Mouse (Mus musculus) myocyte (in vitro differentiated cells): ENCODE results near the gene Bco2. TPM values are rescaled to one million over a fixed set of nuclear protein-coding genes. Genes with fewer than 3 reads are reported as not detected.
A peak's percentile ranks its signal among the peaks of the same experiment; 100 is the strongest.

Source experiments
- H3K27me3 ChIP-seq: one replicate; pipeline ENCODE4 v1.6.1; 2011; ENCODE audit not compliant: control insufficient read depth, insufficient read depth, insufficient read length
- H3K36me3 ChIP-seq: one replicate; pipeline ENCODE4 v1.6.1; 2011; ENCODE audit not compliant: control insufficient read depth, insufficient read depth
- H3K4me2 ChIP-seq: one replicate; pipeline ENCODE4 v1.6.1; 2011; ENCODE audit warnings: low read depth, control low read depth
- H3K4me3 ChIP-seq: one replicate; pipeline ENCODE4 v1.5.1; 2011; ENCODE audit warnings: mild to moderate bottlenecking, control low read depth, moderate library complexity
- H3K79me2 ChIP-seq: one replicate; pipeline ENCODE4 v1.6.1; 2011; ENCODE audit not compliant: control insufficient read depth, insufficient read depth
- H3ac ChIP-seq: one replicate; pipeline ENCODE4 v1.6.1; 2011; ENCODE audit not compliant: control insufficient read depth, insufficient read length
- CEBPB ChIP-seq: IDR thresholded peaks from 2 replicates; pipeline ENCODE4 v1.6.1; 2011; ENCODE audit warnings: mild to moderate bottlenecking, moderate library complexity; ENCODE audit not compliant: poor library complexity, insufficient read depth, severe bottlenecking
- E2F4 ChIP-seq: IDR thresholded peaks from one replicate; pipeline ENCODE4 v1.6.1; 2011; ENCODE audit warnings: mild to moderate bottlenecking, control low read depth, moderate library complexity; ENCODE audit not compliant: insufficient read depth
- MAX ChIP-seq: IDR thresholded peaks from one replicate; pipeline ENCODE4 v1.6.1; 2011; ENCODE audit warnings: low read depth, mild to moderate bottlenecking, control low read depth
- MYOD1 ChIP-seq, 3 experiments: IDR thresholded peaks; one replicate each; pipeline ENCODE4 v1.6.1; 2011; ENCODE audit warnings: control low read depth in 2 of 3, low read depth in 2 of 3, mild to moderate bottlenecking in 2 of 3, moderate library complexity in 1 of 3; ENCODE audit not compliant: insufficient read length in 2 of 3, control insufficient read depth in 1 of 3
- MYOG ChIP-seq, 3 experiments: IDR thresholded peaks; one replicate each; pipeline ENCODE4 v1.6.1; 2011; ENCODE audit warnings: control low read depth in 2 of 3, low read depth in 2 of 3, mild to moderate bottlenecking in 2 of 3; ENCODE audit not compliant: insufficient read length in 2 of 3, control insufficient read depth in 1 of 3, insufficient read depth in 1 of 3
- POLR2A ChIP-seq: IDR thresholded peaks from one replicate; pipeline ENCODE4 v1.6.1; 2011; ENCODE audit warnings: low read depth, mild to moderate bottlenecking, control low read depth, moderate library complexity; ENCODE audit not compliant: insufficient read length
- POLR2AphosphoS2 ChIP-seq: IDR thresholded peaks from one replicate; pipeline ENCODE4 v1.6.1; 2011; ENCODE audit warnings: low read depth, control low read depth; ENCODE audit not compliant: insufficient read length
- REST ChIP-seq: IDR thresholded peaks from one replicate; pipeline ENCODE4 v1.6.1; 2011; ENCODE audit warnings: mild to moderate bottlenecking, control low read depth, moderate library complexity; ENCODE audit not compliant: insufficient read depth, insufficient read length
- SRF ChIP-seq: IDR thresholded peaks from one replicate; pipeline ENCODE4 v1.6.1; 2011; ENCODE audit warnings: low read depth; ENCODE audit not compliant: control insufficient read depth, insufficient read length
- TCF12 ChIP-seq: IDR thresholded peaks from one replicate; pipeline ENCODE4 v1.6.1; 2011; ENCODE audit warnings: mild to moderate bottlenecking, control low read depth; ENCODE audit not compliant: poor library complexity, insufficient read depth, severe bottlenecking
- TCF3 ChIP-seq: IDR thresholded peaks from one replicate; pipeline ENCODE4 v1.6.1; 2011; ENCODE audit warnings: low read depth, control low read depth; ENCODE audit not compliant: insufficient read length
- USF1 ChIP-seq: IDR thresholded peaks from one replicate; pipeline ENCODE4 v1.6.1; 2011; ENCODE audit warnings: low read depth, mild to moderate bottlenecking, control low read depth, moderate library complexity
- polyA plus RNA-seq: library from polyadenylated mRNA; unstranded; fragments of >200 nt; fragmentation: generic; extraction: Trizol; gene quantifications from one replicate; pipeline ENCODE4 v1.2.1, GENCODE M21; 2012; ENCODE audit warnings: missing spikeins

Gene Bco2
- polyA plus RNA-seq, 1 experiment, result 0.02 TPM

- Histone ChIP-seq H3K27me3 (no peaks in the 10 kb centered on the region), H3K79me2 (no peaks in the 10 kb centered on the region), H3ac (no peak overlapping the region), H3K36me3 (peaks cover 27% of the 10 kb centered on the region), H3K4me3 (no peak overlapping the region), H3K4me2 (no peak overlapping the region)
- TF ChIP-seq TCF3, result no peak
- TF ChIP-seq MYOG (IDR thresholded peaks at IDR 0.05; ENCODE audit: control insufficient read depth in 1 of 3, insufficient read depth in 1 of 3, insufficient read length in 2 of 3, low read depth in 2 of 3), result no peak
- no peak for TF ChIP-seq MAX
- TF ChIP-seq POLR2A, result no peak
Measured at GRCm38 (mm10) chr9:50593544-50593943, 38.6 kb upstream of the Bco2 start.

DNA sequence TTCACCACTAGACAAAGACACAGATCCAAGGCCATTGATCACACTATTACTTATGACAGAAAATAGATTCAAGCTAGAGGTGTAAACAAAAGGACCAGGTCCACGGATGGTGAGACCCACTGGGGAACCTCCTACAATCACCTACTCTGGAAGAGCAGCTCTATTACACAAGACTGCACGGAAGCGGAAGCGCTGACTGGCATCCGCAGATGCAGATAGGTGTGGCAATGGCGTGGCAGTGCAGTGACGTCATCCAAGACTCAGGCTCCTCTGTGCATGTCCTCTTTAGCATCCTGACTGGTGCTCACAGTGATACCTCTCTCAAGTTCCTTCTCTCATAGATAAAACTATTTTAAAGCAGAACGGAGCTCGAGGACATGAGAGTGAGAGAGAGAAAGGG lies 38.0 kb upstream of the Bco2 start:
- Histone ChIP-seq H3ac (no peak overlapping the region), H3K4me3 (no peak overlapping the region), H3K27me3 (no peaks in the 10 kb centered on the region), H3K36me3 (peaks cover 22% of the 10 kb centered on the region), H3K79me2 (no peaks in the 10 kb centered on the region), H3K4me2 (no peak overlapping the region)
- no peak for TF ChIP-seq E2F4
- TF ChIP-seq POLR2A, result no peak
- no peak for TF ChIP-seq MAX
- TF ChIP-seq MYOG (IDR thresholded peaks at IDR 0.05; ENCODE audit: control insufficient read depth in 1 of 3, insufficient read depth in 1 of 3, insufficient read length in 2 of 3, low read depth in 2 of 3), result no peak
- no peak for TF ChIP-seq TCF12
- TF ChIP-seq REST, result no peak
- no peak for TF ChIP-seq USF1

DNA sequence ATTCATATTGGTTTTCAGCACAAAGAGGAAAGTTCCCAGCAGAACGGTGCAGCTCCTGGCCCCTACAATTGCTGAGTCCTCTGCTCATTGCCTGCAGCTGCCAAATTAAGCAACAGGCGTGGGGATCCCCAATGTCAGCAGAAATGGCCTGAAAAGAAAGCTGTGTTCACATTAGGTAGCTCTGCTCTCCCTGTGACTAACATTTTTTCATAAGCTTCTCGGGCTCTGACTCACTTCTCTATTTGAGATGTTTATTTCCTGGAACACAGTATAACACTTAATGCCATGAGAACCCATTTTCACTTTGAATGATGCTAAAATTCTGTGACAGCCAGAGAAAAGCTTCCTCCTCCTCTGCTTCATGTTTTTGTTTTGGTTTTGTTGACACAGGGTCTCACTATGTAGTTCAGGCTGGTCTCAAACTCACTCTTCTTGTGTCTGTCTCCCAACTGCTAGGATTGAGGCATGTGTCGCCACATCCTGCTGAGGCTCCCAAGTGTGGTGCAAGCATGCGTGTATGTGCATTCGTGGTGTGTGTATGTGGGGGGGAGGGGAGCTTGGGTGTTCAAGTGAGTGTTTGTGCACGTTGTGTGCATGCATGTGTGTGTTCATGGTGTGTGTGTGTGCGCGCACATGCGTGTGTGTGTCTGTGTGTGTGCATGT lies 36.0 kb upstream of the Bco2 start:
- Histone ChIP-seq H3K36me3 (peaks cover 5% of the 10 kb centered on the region), H3K4me3 (no peak overlapping the region), H3K4me2 (peak overlapping the region; percentile 38), H3ac (no peak overlapping the region), H3K27me3 (no peaks in the 10 kb centered on the region), H3K79me2 (no peaks in the 10 kb centered on the region)
- 0 out of 2 replicates have a peak, but pooled peaks have one; percentile 18 for TF ChIP-seq CEBPB
- TF ChIP-seq USF1, result no peak
- TF ChIP-seq TCF3, result no peak
- no peak for TF ChIP-seq TCF12

DNA sequence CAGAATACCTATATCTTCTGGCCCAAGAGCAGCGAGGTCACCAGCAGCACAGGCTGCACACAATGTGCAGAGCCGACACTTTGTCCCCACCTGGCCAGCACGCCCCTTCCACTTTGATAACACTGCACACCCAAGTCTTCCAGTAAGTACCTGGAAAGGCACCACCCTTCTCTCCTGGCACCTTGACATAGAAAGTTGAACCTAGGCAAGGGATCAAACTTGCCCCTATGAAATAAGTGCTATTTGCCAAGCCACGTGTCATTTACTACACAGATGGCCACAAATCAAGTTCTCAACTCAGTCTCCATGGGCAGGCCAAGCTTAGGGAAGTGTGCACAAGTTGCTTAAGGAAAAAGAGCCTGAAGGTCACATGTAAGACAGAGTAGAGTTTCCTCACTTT lies 32.0 kb upstream of the Bco2 start:
- H3K4me3 ChIP-seq, result no peak overlapping the region
- H3ac ChIP-seq, result no peak overlapping the region
- H3K27me3 ChIP-seq, result no peaks in the 10 kb centered on the region
- H3K36me3 ChIP-seq, result no peaks in the 10 kb centered on the region
- TF ChIP-seq MYOG (IDR thresholded peaks at IDR 0.05; ENCODE audit: control insufficient read depth in 1 of 3, insufficient read depth in 1 of 3, insufficient read length in 2 of 3, low read depth in 2 of 3), result no peak
- TF ChIP-seq CEBPB, result no peak
- TF ChIP-seq TCF3, result no peak
- no peak for TF ChIP-seq SRF
- no peak for TF ChIP-seq TCF12
- TF ChIP-seq E2F4, result no peak
- no peak for TF ChIP-seq MAX
- no peak for TF ChIP-seq POLR2A
- no peak for TF ChIP-seq MYOD1 (IDR thresholded peaks at IDR 0.05; ENCODE audit: control insufficient read depth in 1 of 3, insufficient read length in 2 of 3, low read depth in 2 of 3)
- TF ChIP-seq POLR2AphosphoS2, result no peak
- TF ChIP-seq REST, result no peak
- TF ChIP-seq USF1, result no peak
- H3K79me2 ChIP-seq, result no peaks in the 10 kb centered on the region
- H3K4me2 ChIP-seq, result no peak overlapping the region

DNA sequence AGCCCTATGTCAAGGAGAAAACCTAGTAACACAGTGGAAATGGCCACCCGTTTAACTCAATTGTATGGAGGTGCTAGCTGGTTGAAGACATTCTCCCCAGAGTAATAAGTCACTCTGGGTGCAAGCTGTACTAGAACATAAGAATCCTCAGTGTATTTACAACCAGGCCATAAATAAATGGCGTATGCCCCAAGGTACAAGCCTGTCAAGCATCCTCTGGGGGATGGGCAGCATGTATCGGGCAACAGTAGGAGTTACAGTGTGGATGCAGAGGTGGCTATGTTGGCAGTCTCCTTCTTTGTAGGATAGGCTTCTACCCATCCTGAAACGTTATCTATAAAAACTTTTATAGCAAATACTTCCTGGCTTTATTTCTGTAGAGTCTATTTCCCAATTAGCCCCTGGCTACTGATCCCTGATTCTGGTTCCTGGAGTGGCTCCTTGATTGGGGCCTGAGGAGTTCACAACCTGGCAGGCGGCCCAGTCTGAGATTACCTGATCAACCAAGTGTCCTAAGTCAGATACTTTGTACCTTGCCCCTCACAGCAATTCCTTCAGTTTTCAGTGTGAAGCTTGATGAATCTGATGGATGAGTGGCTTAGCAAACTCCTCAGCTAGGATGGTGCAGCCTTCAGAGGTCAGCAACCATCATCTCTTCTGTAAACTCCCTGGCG lies 30.3 kb upstream of the Bco2 start:
- no peaks in the 10 kb centered on the region for H3K36me3 ChIP-seq
- no peak overlapping the region for H3K4me2 ChIP-seq
- H3K27me3 ChIP-seq, result no peaks in the 10 kb centered on the region
- H3K79me2 ChIP-seq, result no peaks in the 10 kb centered on the region
- H3K4me3 ChIP-seq, result no peak overlapping the region
- no peak for TF ChIP-seq MYOG (IDR thresholded peaks at IDR 0.05; ENCODE audit: control insufficient read depth in 1 of 3, insufficient read depth in 1 of 3, insufficient read length in 2 of 3, low read depth in 2 of 3)
- TF ChIP-seq E2F4, result no peak
- no peak for TF ChIP-seq POLR2A
- TF ChIP-seq SRF, result no peak
- no peak for TF ChIP-seq MAX
- no peak for TF ChIP-seq TCF12
- TF ChIP-seq CEBPB, result no peak
- H3ac ChIP-seq, result no peak overlapping the region
